Mouse (Mus musculus): ENCODE data around the gene Gpalpp1. TPM values are rescaled to one million over a fixed set of nuclear protein-coding genes. Genes with fewer than 3 reads are reported as not detected.

Gpalpp1 gene
- 1 to 10 TPM; 5.6 to 6.9 (median 6.3) TPM for total RNA-seq (2022)

DNA sequence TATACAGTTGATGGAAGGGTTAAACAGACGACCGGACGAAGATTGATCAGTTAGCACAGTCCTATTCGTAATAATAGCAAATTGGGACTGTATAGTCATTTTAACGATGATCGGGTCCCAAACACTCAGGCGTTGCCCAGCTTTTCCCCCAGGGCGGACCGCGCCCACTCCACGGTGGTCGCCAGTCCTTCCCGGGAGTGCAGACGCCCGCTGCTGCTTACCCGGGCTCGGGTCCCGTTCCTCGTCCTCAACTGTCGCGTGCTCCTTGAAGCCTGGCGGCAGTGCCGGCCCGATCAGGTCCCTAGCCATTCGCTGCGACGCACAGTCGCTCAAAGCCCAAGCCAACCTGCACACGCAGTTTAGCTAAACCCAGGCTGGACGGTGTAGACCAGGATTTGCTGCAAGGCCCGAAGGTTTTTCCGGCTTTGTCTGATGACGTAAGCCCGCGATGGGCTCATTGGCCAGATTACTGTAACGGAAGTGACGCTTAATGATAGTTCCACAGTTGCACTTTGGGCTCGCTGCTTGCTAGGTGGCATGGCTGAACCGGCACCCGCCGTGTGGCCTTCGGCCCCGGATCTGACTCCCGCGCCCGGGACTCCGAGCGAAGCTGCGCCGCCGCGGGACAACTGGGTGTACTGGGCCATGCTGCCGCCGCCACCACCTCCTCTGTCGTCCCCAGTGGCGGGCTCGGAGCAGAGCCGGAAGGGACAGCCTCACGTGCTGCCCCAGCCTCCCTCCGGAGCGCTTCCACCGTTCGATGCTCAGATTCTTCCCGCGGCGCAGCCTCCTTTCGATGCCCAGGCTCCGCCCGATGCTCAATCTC, at the start of gene Gpalpp1, which contains the start of gene Nufip1:
Gene Gpalpp1, minus strand, starts transcription at position 365 of the 826 bp plus-strand sequence.
Gene Nufip1, plus strand, starts transcription at position 496 of the 826 bp plus-strand sequence.
- peak; percentile 63 to 78 for DNase-seq (ENCODE audit: low spot score in 2 of 2)

DNA sequence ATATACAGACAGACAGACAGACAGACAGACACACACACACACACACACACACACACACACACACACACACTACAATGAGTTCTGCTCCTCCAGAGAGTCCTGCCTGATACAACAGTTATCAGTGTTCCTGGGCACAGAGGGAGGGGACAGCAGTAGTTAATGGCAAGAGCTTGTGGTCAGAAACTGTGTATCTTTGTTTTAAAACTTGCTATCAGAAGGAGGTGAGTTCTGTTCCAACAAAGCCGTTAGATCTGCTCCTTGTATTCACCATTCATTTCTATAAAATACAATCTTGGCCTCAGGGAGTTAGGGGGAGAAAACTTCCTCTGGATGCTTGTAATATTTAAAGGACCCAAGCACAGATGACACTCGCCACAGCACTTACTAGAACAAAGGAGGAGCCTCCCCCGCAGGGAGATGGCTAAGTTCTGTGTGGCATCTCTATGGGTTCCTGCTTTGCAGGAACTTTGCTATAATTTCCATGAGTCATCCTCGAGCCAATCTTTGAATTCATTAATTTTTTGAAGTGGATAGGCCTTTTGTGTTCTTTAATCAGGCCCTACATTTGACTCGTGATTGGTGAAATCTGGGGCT, 47.7 kb upstream of the Gpalpp1 start:
- no peak for DNase-seq (ENCODE audit: low spot score in 2 of 2)

DNA sequence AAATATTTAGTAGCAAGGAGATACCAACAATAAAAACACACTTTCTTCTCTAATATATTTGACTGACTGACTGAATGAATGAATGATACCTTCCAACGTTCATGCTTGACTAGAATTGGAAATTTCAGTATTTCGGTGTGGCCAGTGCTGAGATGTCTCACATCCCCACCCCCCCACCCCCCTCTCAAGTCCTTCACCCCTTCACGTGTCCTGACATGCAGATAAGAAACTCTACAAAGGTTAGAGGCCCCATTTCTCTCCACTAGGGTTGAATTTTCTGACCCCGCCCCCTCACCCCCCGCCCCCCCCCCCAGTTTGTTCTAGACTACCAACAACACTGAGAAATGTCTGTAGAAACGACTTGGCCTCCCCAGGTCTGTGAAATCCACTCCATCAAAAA, 43.3 kb upstream of the Gpalpp1 start:
- no peak for DNase-seq (ENCODE audit: low spot score in 2 of 2)

DNA sequence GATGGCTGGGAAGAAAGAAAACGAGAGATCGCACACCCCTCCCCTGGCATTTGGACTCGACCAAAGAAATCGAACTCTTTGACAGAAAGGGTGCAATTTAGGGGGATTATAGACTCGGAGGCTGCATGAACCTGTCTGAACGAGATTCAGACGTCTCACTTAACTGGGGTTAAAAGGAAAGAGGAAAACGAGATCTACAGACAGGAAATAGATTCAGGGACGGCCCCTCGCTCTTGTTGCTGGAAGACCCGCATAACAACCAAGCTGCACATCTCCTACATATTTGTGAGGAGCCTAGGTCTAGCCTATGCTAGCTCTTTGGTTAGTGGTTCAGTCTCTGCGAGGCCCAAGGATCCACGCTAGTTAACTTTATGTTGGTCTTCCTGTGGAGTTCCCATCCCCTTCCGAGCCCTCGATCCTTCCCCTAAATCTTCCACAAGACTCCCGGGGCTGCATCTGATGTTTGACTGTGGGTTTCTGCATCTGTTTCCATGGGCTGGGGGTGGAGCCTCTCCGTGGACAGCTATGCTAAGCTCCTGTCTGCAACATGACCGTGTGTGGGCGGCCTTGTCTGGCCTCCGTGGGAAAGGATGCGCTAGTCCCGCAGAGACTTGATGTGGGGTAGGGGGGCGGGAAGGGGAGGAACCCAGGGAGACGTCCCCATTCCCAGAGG, 42.6 kb upstream of the Gpalpp1 start:
- DNase-seq (ENCODE audit: low spot score in 2 of 2), result no peak

DNA sequence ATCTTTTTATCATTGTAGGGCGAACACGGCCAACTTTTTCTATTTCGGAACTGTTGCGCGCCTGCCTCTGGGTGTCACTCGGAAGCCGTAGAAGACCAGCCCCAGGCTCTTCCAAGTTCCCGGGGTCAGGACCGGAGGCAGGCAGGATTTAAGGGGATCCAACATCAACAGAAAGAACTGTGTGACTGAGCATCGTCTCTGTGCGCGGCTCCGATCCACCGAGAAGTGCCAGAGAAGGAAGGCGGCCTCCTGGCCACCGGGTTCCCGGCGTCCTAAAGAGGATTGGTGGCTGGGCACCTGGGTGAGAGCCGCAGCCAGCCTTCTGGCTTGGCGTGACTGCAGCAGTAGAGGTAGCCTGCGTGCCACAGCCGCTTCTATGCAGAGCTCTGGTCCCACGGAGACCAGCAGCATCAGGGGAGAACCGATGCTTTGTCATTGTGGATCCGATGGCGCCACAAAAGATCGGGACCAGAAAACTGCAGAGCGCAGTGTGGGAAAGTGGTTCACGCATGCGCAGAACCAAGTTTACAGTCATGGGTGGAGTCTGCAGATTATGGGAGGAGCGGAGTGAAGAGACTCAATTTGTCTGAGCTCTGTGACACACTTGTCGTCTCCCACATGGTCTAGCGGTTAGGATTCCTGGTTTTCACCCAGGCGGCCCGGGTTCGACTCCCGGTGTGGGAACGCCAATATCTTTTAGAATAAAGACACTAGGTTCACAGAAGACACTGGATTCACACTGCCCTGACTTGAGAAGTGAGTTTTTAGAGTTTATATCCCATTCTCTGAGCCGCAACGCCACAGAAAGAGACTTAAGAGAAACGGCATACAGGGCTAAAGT, 41.8 kb upstream of the Gpalpp1 start:
- peak; percentile 90 to 93 for DNase-seq (ENCODE audit: low spot score in 2 of 2)

DNA sequence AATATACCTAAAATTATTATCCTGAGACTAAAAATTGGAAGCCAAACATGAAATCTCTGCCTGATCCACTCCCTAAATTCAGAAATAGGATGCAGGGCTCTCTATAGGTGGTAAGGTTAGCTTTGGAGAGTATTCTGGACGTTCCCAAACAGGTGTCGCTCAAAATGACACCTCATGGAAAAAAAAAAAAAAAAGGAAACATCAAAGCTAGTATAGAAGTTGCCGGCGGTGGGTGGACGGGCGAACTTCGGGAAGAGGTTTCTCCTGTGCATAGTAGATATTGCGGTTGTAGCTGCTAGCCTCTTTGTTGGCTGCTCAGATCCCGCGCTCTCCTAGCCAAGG, 41.2 kb upstream of the Gpalpp1 start:
- no peak for DNase-seq (ENCODE audit: low spot score in 2 of 2)

DNA sequence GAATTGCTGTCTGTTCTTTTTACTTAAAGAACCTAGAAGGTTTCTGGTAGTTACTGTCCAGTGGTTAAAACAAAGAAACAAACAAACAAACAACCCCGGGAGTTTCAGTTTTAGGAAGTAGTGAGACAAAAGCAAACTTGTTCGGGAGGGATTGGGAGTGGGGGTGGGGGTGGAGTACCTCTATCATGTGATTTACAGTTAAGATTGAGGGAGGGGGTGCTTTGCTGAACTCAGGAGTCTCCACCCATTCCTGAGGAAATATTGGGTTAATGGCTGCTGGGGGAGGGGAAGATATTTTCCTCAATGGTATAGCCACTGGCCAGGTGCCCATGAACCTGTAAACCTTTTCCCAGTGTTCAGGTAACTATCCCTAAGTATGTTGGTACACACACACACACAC, 40.5 kb upstream of the Gpalpp1 start:
- DNase-seq (ENCODE audit: low spot score in 2 of 2), result no peak

DNA sequence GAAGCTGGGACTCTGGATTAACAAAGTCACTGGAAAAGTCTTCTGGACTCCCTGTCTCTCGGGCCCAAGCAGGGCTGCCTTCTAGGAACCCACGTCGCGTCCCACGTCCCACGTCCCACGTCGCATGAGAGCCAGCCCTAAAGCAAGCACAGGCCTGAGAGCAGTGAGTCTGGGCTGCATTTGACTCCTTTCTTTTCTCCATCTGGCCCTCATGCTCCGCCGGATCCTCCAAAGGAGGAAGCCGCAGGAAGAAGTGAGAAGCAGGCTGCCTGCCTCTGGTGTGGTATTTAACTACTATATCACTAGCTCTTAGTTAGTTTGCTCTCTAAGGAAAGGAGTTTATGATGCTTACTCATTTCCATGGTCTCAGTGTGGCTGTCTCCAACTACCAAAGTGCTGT, 39.9 kb upstream of the Gpalpp1 start:
- DNase-seq (ENCODE audit: low spot score in 2 of 2), result no peak

DNA sequence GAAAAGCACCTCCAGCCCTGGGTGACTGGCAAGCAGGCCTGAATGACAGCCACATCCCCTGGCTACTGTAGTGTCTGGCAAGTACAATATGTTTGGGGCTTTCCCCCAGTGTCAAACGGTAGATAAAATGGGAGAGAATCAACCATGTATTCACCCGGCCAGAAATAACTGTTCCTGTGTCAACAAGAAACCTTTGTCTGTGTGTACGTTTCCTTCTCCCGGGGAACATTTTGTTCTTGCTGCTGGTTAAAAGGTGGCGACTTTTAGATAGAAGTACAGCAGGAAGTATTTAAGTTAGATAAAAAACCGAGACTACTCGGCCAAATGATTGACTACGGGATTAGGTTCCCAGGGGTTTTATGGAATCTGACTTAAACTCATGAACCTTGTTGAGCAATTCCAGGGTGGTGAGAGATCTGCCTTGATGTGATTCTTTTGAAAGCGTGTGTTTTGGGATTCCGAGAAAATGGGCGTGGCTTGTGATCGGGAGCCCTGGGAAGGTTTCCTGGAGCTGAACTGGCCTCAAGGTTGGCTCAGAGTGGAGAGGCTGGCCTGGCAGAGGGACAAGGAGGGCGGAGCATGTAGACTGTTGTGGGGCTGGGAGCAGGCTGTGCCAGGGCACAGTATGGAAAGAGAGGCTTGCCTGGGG, 39.1 kb upstream of the Gpalpp1 start:
- peak; percentile 82 to 84 for DNase-seq (ENCODE audit: low spot score in 2 of 2)

DNA sequence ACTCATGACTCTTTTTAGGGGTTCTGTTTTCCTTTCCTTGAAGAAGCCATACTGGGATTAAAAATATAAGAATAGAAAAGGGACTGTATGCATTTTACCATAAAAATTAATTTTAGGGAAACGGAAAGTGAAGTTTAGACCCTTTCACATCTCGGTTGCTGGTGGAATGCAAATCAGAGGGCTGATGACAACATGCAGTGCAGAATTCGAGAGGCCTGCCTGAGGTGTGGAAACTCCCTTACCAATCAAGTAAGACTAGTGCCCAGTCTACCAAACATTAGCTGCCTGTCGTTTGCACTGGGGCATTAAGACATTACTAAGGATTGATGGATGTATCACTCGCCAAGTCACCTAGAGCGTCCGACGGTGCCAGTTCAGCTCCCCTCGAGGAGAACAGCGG, 37.7 kb upstream of the Gpalpp1 start:
- no peak for DNase-seq (ENCODE audit: low spot score in 2 of 2)

DNA sequence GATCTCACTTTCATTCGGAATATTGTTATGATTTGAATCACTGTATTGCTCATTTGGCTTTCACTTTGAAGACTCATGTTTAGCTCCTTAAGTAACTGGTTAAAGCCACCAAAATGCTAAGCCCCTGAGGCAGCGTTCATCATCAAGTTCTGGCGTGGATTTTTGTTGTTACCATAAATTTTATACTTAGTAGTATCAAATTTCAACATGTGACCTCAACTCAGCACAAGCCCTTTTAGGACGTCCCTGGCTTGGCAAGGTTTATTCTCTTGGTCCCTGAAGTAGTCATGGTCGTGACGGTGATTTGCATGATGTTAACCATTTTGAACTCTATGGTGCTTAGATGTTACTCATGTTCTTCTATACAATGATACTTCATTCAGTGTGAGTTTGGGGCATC, 36.5 kb upstream of the Gpalpp1 start:
- DNase-seq (ENCODE audit: low spot score in 2 of 2), result no peak

DNA sequence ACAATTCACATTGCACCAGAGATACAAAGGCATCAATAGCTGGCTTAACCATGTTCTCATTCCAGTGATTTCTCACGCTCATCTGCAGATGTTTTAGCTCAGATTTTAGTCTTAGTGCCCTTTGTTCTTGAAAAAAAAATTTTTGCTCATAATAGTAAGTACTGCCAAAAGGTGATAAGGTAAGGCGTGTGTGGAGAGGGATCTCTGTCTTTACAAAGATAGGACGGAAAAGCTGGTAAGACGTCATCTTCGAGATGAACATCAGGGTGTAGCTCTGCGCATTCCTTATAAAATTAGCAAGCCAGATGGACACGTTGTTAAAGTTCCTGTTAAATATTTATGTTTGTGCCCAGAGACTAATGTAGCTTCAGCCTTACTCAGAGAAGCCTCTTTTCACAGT, 35.3 kb upstream of the Gpalpp1 start:
- DNase-seq (ENCODE audit: low spot score in 2 of 2), result no peak

DNA sequence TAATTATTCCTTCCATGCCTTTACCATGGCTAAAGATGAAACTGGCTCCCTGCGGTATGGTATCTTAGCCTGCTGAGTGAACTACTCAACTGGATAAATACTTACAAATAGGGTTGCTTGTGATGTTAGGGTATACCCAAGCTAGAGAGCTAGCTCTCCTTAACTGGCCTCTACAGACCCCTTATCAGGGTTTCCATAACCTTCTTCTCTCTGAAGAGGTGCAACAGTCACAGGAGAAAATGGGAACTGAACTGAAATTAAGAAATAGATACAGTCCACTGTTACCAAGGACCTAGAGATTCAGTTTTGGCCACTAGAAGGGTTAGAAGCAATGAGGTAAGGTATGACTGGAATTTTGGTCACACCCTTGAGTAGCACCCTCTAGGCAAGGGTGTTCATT, 34.7 kb upstream of the Gpalpp1 start:
- no peak for DNase-seq (ENCODE audit: low spot score in 2 of 2)

DNA sequence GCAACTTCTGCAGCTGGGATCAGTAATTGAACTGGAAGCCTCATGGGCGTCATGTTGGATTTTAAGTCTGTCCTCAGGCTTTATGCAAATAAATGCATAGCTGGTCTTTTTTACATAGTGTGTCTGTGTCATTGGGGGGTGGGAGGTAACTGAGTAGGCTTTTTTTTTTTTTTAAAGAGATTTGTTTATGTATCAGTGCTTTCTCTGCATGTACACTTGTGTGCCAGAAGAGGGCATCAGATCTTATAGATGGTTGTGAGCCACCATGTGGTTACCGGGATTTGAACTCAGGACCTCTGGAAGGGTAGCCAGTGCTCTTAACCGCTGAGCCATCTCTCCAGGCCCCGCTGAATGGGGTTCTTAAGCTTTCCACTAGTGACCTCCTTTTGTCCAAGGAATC, 24.4 kb upstream of the Gpalpp1 start:
- DNase-seq (ENCODE audit: low spot score in 2 of 2), result no peak

DNA sequence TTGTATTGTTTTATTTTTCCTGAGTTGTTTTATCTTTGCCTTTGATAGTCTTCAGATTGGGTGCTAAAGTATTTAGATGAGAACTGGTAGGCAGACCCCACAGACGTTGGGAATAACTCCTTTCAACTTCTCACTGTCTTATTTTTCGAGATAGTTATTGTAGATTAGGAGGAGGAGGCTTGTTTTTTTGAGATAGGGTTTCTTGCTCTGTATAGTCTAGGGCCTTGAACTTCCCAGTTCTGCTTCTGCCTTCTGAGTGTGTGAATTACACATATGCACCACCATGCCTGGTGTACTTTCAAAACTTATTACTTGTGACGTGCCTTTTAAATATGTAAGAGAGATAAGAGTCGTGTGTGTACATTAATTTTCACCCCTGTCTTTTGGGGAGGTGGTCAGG, 17.6 kb upstream of the Gpalpp1 start:
- no peak for DNase-seq (ENCODE audit: low spot score in 2 of 2)

DNA sequence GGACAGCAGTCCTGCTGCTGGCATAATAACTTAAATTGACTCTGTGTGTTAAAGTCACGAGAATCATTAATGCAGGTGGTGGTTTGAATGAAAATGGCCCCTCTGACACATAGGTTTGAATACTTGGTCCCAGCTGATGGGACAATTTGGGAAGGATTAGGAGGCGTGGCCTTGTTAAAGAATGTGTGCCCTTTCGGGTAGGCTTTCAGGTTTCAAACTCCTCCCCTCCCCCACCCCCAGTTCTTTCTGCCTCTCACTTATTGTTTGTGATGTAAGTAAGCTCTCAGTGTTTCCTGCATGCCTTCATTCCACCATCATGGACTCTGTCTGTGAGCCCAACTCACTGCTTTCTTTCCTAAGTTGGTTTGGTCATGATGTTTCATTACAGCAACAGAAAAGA, 16.8 kb upstream of the Gpalpp1 start:
- DNase-seq (ENCODE audit: low spot score in 2 of 2), result no peak

DNA sequence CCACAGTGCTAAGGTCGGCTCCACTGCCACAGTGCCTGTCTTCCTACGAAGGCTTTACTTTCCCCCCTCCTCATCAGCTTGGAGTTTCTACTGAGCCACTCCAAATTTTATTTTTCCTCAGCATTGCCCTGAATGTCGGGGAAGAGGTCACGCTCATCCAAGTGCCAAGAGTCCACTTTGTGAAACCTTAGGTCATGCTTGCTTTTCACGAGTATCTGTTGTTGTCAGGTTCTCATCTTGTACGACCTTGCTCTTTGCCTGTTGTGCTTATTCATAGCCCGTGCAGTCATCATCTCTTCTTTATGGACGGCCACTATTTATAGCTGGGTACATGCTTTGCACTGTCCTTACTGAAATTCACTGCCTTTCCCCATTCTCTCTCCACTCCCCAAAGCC, 12.1 kb upstream of the Gpalpp1 start:
- DNase-seq (ENCODE audit: low spot score in 2 of 2), result no peak

DNA sequence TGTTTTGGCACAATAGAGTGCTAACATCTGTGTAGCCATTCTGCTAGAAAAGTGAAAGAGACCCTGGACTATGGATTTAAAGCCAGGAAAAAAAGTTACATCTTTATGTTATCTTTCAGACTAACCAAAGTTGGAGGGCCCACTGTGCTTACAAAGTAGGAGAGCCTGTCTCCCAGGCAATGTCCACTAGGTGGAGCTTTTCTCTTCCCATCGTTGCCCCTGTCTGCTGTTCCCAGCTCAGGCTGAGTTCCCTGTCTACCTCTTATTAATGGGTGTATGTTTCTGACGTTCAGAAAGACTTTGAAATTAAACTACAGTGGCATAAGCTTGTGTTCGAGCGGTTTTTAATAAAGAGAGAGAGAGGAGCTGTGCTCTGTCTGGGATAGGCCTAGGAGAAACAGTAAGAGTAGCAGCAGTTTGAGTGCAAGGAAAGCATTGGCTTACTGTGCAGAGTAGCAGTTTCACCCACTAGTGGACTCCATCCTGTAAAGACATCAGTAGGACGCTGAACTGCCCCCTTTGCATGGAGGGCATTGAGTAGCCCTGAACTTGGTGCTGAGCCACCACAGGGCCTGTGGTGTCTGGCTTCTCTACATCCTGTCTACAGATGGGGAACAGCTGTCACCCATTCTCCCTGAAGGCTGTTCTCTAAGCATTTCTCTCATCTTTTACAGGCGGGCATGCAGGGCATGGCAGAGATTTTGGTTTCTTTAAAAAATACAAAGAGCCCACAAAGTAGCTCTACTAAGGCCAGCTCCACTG, 11.5 kb upstream of the Gpalpp1 start:
- peak; percentile 7 to 12 for DNase-seq (ENCODE audit: low spot score in 2 of 2)

DNA sequence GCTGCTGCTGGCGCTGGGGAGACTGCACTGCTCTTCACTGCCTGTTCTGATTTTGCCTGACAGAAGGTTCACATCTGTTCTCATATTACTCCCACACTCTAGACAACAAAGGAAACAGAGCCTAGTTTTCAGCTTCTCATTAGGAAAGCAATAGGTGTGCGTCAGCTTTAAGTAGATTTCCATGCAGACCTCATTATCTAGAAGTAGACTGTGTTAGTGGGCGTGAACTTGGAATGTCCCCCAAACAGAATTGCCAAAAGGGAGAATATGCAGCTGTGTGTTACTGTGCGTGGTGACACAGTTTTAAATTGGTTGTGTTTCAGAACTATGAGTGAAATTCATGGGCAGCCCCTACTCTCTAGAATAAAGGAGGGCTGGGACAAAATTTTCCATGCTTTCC, 9.9 kb upstream of the Gpalpp1 start:
- DNase-seq (ENCODE audit: low spot score in 2 of 2), result no peak

DNA sequence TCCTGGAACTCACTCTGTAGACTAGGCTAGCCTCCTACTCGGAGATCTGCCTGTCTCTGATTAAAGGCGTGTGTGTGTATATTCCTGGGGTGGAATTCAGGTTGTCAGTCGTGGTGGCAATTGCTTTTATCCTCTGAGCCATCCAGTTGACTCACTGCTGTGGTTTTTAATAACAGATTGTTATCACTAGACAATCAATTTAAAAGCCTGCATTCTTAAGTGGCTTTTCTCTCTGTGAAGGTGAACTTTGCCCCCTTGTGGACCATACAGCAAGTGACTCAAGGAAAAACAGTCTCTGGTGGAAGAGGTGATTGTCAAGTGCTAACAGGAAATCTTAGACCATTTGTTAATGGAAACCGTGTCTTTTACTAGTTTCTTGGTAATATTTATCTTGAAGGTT, 8.4 kb upstream of the Gpalpp1 start:
- no peak for DNase-seq (ENCODE audit: low spot score in 2 of 2)
